Mouse (Mus musculus) thymus, adult 2 months (tissue): ENCODE measurements at regions not wholly inside any gene's neighbourhood (a gene's known extent, or its start where the extent isn't known, plus 50 kb on each side); places are given as distances from the start of the nearest gene placed in this dataset.

Source experiments
- DNase-seq: peaks from one replicate; pipeline ENCODE4 v3.0.0; 2021
- H3K27ac ChIP-seq: fragments of 200-500 bp; 2 replicates; pipeline ENCODE4 v1.5.1; 2012; ENCODE audit warnings: low read length, control low read depth; ENCODE audit not compliant: control insufficient read depth, insufficient read depth
- H3K27me3 ChIP-seq: fragments of 200-500 bp; 2 replicates; pipeline ENCODE4 v1.6.1; 2012; ENCODE audit warnings: mild to moderate bottlenecking, low read length, moderate library complexity, mixed read lengths; ENCODE audit not compliant: control insufficient read depth, insufficient read depth
- H3K36me3 ChIP-seq: fragments of 200-500 bp; 2 replicates; pipeline ENCODE4 v1.6.1; 2012; ENCODE audit warnings: mild to moderate bottlenecking, low read length, moderate library complexity; ENCODE audit not compliant: control insufficient read depth, insufficient read depth
- H3K4me1 ChIP-seq: fragments of 200-500 bp; replicated peaks from 2 replicates; pipeline ENCODE4 v1.6.1; 2012; ENCODE audit warnings: low read length; ENCODE audit not compliant: control insufficient read depth, insufficient read depth
- H3K4me3 ChIP-seq: fragments of 200-500 bp; 2 replicates; pipeline ENCODE4 v1.5.1; 2012; ENCODE audit warnings: mild to moderate bottlenecking, low read length, control low read depth, moderate library complexity; ENCODE audit not compliant: control insufficient read depth, insufficient read depth
- CTCF ChIP-seq: fragments of 200-500 bp; IDR thresholded peaks from 2 replicates; pipeline ENCODE4 v1.5.1; 2012; ENCODE audit warnings: mild to moderate bottlenecking, control low read depth, low read length, moderate library complexity, borderline replicate concordance; ENCODE audit not compliant: control insufficient read depth, poor library complexity, insufficient read depth; ENCODE audit errors: extremely low read depth
- POLR2A ChIP-seq: fragments of 200-500 bp; IDR thresholded peaks from 2 replicates; pipeline ENCODE4 v1.6.1; 2012; ENCODE audit warnings: mild to moderate bottlenecking, low read length, control low read depth, moderate library complexity; ENCODE audit not compliant: control insufficient read depth, poor library complexity, insufficient read depth; ENCODE audit errors: extremely low read depth
- WGBS: fragments of 180-500 bp; shearing (Covaris S2); methylation state at CpG from one replicate; pipeline ENCODE4 v1.1.7; 2018; 5-methylcytosine and 5-hydroxymethylcytosine counted together

GRCm38 (mm10) chr17:75644698-75645097 lies 93.0 kb upstream of the Fam98a start:
- Histone ChIP-seq H3K4me1 (no peaks in the 10 kb centered on the region), H3K36me3 (no peaks in the 10 kb centered on the region), H3K27me3 (no peaks in the 10 kb centered on the region), H3K27ac (no peak overlapping the region), H3K4me3 (no peak overlapping the region)
- no peak for DNase-seq
- 85% methylated on average over 5 of the region's 5 CpGs for WGBS
- TF ChIP-seq CTCF (no peak), POLR2A (no peak)

GRCm38 (mm10) chr17:75642311-75642710 lies 90.6 kb upstream of the Fam98a start:
- TF ChIP-seq POLR2A (no peak), CTCF (no peak)
- Histone ChIP-seq H3K27me3 (no peaks in the 10 kb centered on the region), H3K36me3 (no peaks in the 10 kb centered on the region), H3K4me3 (no peak overlapping the region), H3K4me1 (no peaks in the 10 kb centered on the region), H3K27ac (no peak overlapping the region)
- WGBS: 52% methylated on average over 3 of the region's 3 CpGs
- DNase-seq: no peak

- no peak for TF ChIP-seq POLR2A
- no peak for TF ChIP-seq CTCF
- DNase-seq: no peak
- Histone ChIP-seq H3K4me1 (no peaks in the 10 kb centered on the region), H3K27me3 (no peaks in the 10 kb centered on the region), H3K36me3 (no peaks in the 10 kb centered on the region), H3K4me3 (no peak overlapping the region), H3K27ac (no peak overlapping the region)
- WGBS: 87% methylated on average over 6 of the region's 6 CpGs
Measured at GRCm38 (mm10) chr17:75641010-75641498, 89.3 kb upstream of the Fam98a start.

- Histone ChIP-seq H3K27ac (no peak overlapping the region), H3K36me3 (no peaks in the 10 kb centered on the region), H3K4me3 (no peak overlapping the region), H3K27me3 (no peaks in the 10 kb centered on the region), H3K4me1 (no peaks in the 10 kb centered on the region)
- no peak for DNase-seq
- 93% methylated on average over 5 of the region's 5 CpGs for WGBS
- TF ChIP-seq POLR2A (no peak), CTCF (no peak)
Measured at GRCm38 (mm10) chr17:75640575-75640974, 88.8 kb upstream of the Fam98a start.

- WGBS: 92% methylated on average over 4 of the region's 4 CpGs
- TF ChIP-seq CTCF (no peak), POLR2A (no peak)
- Histone ChIP-seq H3K27me3 (no peaks in the 10 kb centered on the region), H3K4me1 (no peaks in the 10 kb centered on the region), H3K36me3 (no peaks in the 10 kb centered on the region), H3K27ac (no peak overlapping the region), H3K4me3 (no peak overlapping the region)
- no peak for DNase-seq
Measured at GRCm38 (mm10) chr17:75629857-75630256, 78.1 kb upstream of the Fam98a start.

GRCm38 (mm10) chr17:75619472-75619871 lies 67.7 kb upstream of the Fam98a start:
- WGBS: 91% methylated on average over 3 of the region's 3 CpGs
- no peak overlapping the region for H3K27ac ChIP-seq
- TF ChIP-seq POLR2A: no peak
- TF ChIP-seq CTCF: no peak
- no peak for DNase-seq
- H3K4me1 ChIP-seq: no peaks in the 10 kb centered on the region
- H3K36me3 ChIP-seq: no peaks in the 10 kb centered on the region
- H3K27me3 ChIP-seq: no peaks in the 10 kb centered on the region
- H3K4me3 ChIP-seq: no peak overlapping the region

- DNase-seq: no peak
- no peak for TF ChIP-seq CTCF
- Histone ChIP-seq H3K27me3 (no peaks in the 10 kb centered on the region), H3K36me3 (no peaks in the 10 kb centered on the region), H3K4me1 (no peaks in the 10 kb centered on the region), H3K4me3 (no peak overlapping the region), H3K27ac (no peak overlapping the region)
- 66% methylated on average over 3 of the region's 3 CpGs for WGBS
Measured at GRCm38 (mm10) chr17:75618514-75618913, 66.8 kb upstream of the Fam98a start.
